Mouse (Mus musculus): ENCODE results near the gene Limd2. TPM values are rescaled to one million over a fixed set of nuclear protein-coding genes. Genes with fewer than 3 reads are reported as not detected.

The Limd2 gene
- total RNA-seq, 2 experiments from 2014 or later: 98.5 to 104 TPM

DNA sequence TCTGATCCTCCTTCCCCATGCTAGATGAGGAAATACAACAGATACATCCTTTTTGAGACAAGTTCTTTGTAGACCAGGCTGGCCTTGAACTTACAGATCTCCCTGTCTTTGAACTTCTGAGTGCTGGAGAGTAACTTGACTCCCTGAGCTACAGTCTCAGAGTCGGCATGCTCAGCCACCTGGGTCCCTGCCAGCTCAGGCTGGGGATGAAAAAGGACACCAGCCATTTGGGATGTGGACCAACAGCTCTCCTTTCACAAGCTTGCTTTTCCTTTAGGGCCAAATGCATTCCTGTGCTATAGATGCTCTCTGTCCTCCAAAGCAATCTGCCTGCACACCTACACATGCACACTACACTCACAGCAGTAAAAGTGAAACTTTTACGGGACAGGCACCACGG lies 14.4 kb upstream of the Limd2 start:
- intact Hi-C loops (cut with DNase I): no loop called here
- DNase-seq (ENCODE audit: low spot score in 2 of 2): no peak

- no peak for DNase-seq (ENCODE audit: low spot score in 2 of 2)
- intact Hi-C loops (cut with DNase I): no loop called here
Observed at GRCm38 (mm10) chr11:106174372-106174771, 13.7 kb upstream of the Limd2 start.

GRCm38 (mm10) chr11:106173228-106173627 lies 12.6 kb upstream of the Limd2 start:
- no peak for DNase-seq (ENCODE audit: low spot score in 2 of 2)
- intact Hi-C loops (cut with DNase I): no loop called here

DNA sequence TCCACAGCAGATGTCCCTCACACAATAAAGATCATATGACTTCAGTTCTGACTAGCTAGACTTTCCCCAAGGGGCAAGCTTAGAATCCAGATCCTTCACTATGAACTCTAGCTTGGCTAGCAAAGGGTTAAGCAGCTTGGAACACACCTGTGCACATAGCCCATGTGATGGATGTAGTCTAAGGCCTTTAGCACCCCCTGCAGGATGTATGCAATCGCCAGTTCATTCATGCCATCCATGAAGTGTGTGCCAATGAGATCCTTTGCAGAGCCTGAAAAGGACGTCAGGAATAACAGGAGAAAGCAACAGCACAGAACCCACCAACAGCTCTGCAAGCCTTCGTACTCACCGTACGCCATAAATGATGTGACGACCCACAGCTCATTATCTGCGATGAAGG lies 10.1 kb upstream of the Limd2 start:
- intact Hi-C loops (cut with DNase I): no loop called here
- no peak for DNase-seq (ENCODE audit: low spot score in 2 of 2)

GRCm38 (mm10) chr11:106167435-106167834 lies 6.8 kb upstream of the Limd2 start:
- DNase-seq (ENCODE audit: low spot score in 2 of 2): no peak
- intact Hi-C loops (cut with DNase I): no loop called here

GRCm38 (mm10) chr11:106164601-106165180 lies 4.0 kb upstream of the Limd2 start:
- DNase-seq (ENCODE audit: low spot score in 2 of 2): no peak
- intact Hi-C loops (cut with DNase I): no loop called here

DNA sequence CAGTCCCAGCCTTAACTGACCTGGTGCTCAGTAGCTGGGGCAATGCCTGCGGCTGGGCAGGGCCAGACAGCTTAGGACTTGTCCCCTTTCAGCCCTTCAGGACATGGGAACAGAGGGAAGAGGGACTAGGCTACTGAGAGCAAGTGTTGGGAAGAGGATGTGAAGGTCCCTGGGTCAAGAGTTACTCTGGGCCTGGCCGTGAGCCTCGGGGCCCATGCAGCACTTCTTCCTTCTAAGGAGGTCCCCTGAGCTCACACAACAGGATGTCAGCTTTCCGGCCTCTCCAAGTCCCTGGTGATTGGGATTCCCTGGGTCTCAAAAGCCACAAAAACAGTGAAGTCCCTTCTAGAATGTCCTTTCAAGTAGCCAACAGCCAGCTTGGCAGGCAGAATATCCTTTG lies 2.9 kb upstream of the Limd2 start:
- intact Hi-C loops (cut with DNase I): no loop called here
- DNase-seq (ENCODE audit: low spot score in 2 of 2): no peak

GRCm38 (mm10) chr11:106162237-106162636 lies 1.6 kb upstream of the Limd2 start:
- intact Hi-C loops (cut with DNase I): no loop called here
- no peak for DNase-seq (ENCODE audit: low spot score in 2 of 2)

- intact Hi-C loops (cut with DNase I): loop anchor here (1.0 to 5.0 kb wide), 3 partner anchors 34 to 75 kb away; partner anchors contain the start of gene Map3k3
- peak; percentile 85 to 89 for DNase-seq (ENCODE audit: low spot score in 2 of 2)
Observed at GRCm38 (mm10) chr11:106159921-106160840, 479 bp downstream of the Limd2 start.

DNA sequence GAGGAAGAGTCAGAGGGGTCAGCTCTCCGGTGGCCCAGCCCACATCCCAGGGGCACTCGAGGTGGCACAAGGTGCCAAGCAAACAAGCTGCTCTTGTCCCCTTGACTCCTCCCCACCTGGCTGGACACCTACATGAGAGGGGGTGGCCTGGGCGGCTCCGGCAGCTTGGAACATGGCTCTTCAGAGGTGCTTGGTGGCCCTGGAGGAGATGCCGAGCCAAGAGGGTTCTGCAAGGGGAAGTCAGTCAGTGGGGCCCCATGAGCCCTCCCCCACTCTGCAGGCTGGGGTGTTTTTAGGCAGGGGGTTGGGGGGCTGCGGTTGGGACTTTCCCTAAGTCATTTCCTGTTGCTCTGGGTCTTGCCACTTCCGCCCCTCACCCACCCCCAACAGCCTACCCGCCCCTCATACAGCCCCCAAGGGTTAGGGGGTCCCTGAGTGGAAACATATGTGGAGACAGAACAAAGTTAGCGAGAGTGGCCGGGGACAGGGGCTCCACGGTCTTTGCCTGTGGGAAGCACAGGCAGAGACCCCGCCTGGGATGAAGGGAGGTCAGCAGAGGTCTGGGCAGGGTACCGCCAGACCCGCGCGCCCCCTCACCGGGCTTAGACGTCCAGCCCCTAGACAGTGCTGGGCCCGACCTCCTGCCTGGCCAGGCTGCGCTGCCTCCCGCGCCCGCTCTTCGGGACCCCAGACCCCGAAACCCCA lies 1.3 kb downstream of the Limd2 start:
- DNase-seq (ENCODE audit: low spot score in 2 of 2): peak; percentile 48 to 57
- intact Hi-C loops (cut with DNase I): loop anchor here (1.0 to 5.0 kb wide), 2 partner anchors 35 to 73 kb away; no protein-coding TSS in a partner anchor

DNA sequence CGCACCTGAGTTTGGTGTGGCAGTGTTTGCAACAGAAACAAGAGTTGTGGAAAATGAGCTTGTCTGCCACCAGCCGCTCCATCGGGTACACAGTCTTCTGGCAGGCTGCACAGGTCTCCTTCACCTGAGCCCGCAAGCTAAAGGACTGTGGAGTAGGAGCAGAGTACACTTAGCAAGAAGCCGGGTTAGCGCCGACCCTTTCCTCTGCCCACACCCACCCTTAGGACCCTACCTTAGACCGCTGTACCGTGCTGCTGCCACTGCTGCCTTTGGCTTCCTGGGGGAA lies 1.8 kb downstream of the Limd2 start:
- intact Hi-C loops (cut with DNase I): loop anchor here (1.0 to 5.0 kb wide), 2 partner anchors 35 to 73 kb away; no protein-coding TSS in a partner anchor
- DNase-seq (ENCODE audit: low spot score in 2 of 2): no peak

- DNase-seq (ENCODE audit: low spot score in 2 of 2): peak; percentile 45 to 53
- intact Hi-C loops (cut with DNase I): loop anchor here (5.0 kb wide), 1 partner anchor 74 kb away; no protein-coding TSS in a partner anchor
Observed at GRCm38 (mm10) chr11:106158081-106158929, 2.4 kb downstream of the Limd2 start.

DNA sequence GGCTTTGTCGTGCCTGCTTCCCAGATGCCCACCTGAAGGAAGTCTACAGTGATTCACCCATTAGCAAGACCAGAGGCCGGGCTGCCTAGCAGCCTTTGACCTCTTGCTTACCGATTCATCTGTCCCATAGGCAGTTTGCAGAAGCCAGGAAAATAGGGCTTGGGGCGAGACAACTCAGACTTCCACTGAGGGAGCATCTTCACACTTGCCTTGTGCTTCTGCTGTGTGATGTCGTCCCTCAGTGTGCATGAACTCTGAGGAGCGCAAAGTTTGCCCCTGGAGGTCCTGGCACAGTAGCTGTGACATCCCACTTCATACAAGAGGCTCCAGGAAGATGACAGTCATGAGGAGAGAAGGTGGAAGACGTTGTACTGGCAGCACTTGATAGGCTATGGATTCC lies 3.5 kb downstream of the Limd2 start:
- intact Hi-C loops (cut with DNase I): loop anchor here (5.0 kb wide), 1 partner anchor 75 kb away; no protein-coding TSS in a partner anchor
- DNase-seq (ENCODE audit: low spot score in 2 of 2): no peak

DNA sequence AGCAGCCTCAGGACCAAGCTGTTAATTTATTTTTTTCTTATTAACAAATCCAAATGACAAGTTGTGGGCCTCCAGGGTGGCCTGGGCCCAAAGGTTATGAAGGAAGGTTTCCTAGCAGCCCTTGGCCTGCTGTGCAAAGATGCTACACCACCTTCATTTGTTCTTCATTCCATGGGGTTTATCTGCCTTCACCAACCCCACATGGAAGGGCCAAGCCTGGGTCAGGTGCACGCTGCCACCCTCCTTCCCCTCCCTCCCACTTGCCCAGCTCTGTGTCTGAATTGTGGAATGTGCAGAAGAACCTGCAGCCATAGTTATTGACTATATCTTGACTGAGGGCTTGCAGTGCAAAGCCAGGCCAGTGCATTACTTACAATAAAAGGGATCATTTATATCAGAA lies 4.4 kb downstream of the Limd2 start:
- intact Hi-C loops (cut with DNase I): loop anchor here (5.0 kb wide), 1 partner anchor 76 kb away; no protein-coding TSS in a partner anchor

GRCm38 (mm10) chr11:106155761-106156160 lies 4.9 kb downstream of the Limd2 start:
- DNase-seq (ENCODE audit: low spot score in 2 of 2): no peak
- intact Hi-C loops (cut with DNase I): loop anchor here (5.0 kb wide), 1 partner anchor 77 kb away; no protein-coding TSS in a partner anchor

More for the DNA sequence above, 4.4 kb downstream of the Limd2 start:
- no peak for DNase-seq (ENCODE audit: low spot score in 2 of 2)

DNA sequence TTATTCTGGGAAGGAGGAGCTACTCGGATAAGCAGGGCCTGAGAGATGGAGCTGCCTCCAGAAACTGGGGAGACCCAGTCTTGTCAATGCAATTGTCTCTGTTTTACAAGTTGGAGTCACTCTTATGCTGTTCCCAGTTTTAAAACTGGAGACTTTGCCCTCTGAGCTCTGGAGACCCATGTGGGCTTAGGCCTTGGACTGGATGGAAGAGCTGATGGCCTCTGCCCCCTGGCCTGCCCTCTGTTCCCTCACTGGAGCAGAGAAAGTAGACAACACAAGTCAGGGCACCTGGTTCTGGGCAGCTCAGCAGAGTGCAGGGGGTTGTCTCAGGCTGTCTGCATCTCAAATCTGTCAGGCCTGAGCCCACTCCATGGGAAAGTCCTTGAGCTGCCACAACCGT lies 5.9 kb downstream of the Limd2 start:
- DNase-seq (ENCODE audit: low spot score in 2 of 2): no peak
- intact Hi-C loops (cut with DNase I): loop anchor here (5.0 kb wide), 1 partner anchor 78 kb away; no protein-coding TSS in a partner anchor

DNA sequence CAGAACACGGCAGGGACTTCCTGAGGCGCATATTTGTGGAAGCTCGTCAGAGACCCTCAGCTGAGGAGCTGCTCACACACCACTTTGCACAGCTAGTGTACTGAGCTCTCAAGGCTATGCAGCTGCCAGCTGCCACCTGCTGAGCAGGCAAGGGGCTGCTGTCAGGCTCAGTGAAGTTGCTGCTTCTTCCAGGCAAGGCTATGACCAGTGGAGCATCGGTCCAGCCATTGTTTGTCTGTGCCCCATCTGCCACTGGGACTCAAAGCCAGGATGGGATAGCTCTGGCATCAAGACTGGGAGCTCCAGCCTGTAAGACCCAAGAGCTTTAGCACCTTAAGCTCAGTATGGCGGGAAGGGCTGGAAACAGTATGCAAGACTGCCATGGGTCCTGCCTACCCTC lies 6.6 kb downstream of the Limd2 start:
- DNase-seq (ENCODE audit: low spot score in 2 of 2): no peak
- intact Hi-C loops (cut with DNase I): no loop called here

- intact Hi-C loops (cut with DNase I): no loop called here
- peak; percentile 42 to 67 for DNase-seq (ENCODE audit: low spot score in 2 of 2)
Observed at GRCm38 (mm10) chr11:106152132-106152531, 8.5 kb downstream of the Limd2 start.

DNA sequence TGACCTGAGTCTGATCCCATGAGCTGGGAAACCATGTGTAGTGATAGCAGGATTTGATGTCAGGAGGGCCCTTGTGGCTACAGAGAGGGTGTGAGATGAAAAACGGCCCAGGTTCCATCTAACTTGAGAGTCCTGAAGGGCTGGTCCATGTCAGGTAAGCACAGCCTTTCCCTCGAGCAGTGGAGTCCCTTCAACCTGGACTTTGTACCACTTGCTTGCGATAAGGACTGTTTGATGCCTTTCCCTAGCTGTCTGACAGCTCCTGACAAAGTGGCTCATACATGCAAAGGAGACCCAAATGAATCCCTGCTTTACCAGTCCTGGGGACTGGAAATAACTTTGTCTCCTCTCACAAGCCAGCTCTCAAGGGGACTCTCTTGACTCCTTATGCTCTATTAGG lies 9.4 kb downstream of the Limd2 start:
- DNase-seq (ENCODE audit: low spot score in 2 of 2): no peak
- intact Hi-C loops (cut with DNase I): no loop called here

Measured in left cerebral cortex, postnatal 36 days (tissue).